Mouse (Mus musculus) heart, adult 2 months (tissue): ENCODE measurements around the gene Mvb12b.

Experiments used
- CTCF ChIP-seq: fragments of 200-600 bp; IDR thresholded peaks from 2 replicates; pipeline ENCODE4 v1.8.1; 2022; ENCODE audit warnings: antibody characterized with exemption, mild to moderate bottlenecking, moderate library complexity
- POLR2A ChIP-seq: fragments of 200-500 bp; IDR thresholded peaks from 2 replicates; pipeline ENCODE4 v1.6.1; 2011; ENCODE audit warnings: mild to moderate bottlenecking, low read depth, low read length, control low read depth; ENCODE audit not compliant: insufficient read depth

- TF ChIP-seq CTCF (no peak), POLR2A (no peak)
Measured at GRCm38 (mm10) chr2:33801336-33801735, 86.4 kb downstream of the Mvb12b start.
